Mouse (Mus musculus): ENCODE results near the gene Nucb2.

The Nucb2 gene

DNA sequence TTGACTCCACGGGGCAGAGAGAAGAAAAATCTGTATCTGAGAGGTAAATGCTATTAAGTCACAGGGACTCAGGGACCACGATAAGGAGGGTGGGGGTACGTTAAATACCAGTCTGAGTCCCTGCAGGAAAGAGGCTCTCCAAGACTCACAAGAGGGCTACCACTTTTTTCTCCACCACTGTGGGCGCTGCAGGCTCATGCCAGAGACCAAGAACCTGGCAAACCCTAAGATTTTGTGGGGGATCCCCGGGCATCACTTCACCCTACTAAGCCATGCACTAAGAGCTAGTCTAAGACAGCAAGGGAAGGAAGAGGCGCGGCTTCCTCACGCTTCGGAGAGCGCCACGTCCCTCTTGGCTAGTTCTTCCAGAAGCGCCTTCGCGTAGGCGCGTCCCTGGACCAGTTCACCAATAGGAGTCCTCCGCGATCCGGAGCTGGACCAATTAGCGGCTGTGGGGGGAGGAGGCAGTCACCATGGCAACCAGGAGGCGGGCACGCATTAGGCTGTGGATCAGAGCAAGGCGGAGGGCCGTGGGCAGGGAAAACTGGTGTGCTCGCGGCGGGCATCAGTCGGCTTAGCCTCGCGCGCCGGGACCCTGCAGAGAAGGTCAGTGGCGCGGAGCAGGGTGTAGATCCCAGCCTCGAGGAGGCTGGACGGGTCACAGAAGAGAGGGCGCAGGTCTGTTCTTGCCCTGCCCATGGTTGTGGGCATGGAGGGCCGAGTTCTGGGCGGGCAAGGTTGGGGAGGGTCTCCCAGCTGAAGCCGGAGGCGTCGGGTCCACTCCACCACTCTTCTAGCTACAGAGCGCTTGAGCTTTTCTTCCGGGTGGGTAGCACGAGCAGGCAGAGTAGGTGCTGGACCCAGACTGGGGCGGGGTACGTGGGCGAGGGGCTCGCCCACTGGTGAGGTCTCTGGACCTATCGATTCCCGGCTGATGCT, at the start of gene Nucb2:
TSS of gene Nucb2 (plus strand) at position 491 of the 939 bp plus-strand sequence.
- DNase-seq, result peak; percentile 99 to 100

DNA sequence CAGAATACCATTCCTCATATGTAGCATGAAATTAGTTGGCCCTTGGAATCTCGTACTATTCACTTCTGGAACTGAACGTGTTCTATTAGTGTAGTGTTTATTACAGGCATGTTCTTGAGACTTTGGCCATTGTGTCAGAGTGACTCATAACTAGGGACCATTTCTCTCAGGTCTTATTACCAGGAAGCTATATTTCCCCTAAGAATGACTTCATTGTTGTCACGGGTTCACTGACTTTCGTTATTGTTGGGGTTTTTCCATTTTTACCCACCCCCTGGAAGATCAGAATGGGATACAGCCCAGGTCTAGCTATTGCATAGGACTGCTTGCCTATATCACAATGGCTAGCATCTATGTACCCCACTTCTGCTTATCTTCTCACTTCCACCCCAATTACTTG, 47.2 kb upstream of the Nucb2 start:
- DNase-seq, result no peak

GRCm38 (mm10) chr7:116457391-116457790, 46.8 kb upstream of the Nucb2 start:
- DNase-seq, result no peak

DNA sequence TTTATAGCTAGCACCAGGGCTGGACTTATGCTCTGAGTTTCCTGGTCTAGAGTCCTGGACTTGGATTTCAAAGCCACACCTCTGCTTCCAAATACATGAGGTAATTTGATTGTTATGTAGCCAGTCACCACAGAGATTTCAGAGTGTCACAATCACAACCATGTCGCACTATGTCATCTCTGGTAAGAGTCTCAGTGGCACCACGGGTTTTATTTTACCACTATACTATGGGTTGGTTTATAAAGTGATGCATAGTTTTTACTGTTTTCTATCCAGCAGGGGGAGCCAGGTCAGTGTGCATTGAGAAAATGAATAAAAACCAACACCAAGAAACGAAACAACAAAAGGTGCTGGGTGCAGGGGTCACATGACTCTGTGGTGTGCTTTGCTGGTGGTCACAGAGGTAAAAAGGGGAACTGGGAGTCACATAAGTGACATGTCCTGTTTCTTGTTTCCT, 45.2 kb upstream of the Nucb2 start:
- peak; percentile 48 to 54 for DNase-seq

- no peak for DNase-seq
Observed at GRCm38 (mm10) chr7:116462114-116462513, 42.1 kb upstream of the Nucb2 start.

GRCm38 (mm10) chr7:116475836-116476235, 28.3 kb upstream of the Nucb2 start:
- DNase-seq, result no peak

DNA sequence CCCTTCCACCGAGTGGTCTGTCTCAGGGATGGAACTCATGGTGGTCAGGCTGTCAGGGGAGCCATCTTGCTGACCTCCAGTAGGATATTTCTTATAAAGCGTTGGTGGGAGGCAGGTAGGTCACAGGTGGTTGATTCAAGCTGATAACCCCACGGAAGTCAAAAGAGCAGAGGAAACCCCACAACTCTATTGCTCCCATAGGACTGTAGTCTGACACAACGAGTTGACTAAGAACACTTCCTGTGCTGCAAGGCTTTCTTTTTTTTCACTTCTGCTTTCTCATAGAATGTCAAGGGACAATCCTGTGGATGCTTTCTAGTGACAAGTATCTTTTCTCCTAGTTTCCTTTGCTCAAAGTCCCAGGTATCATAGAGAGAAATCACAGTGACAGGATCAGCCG, 27.9 kb upstream of the Nucb2 start:
- no peak for DNase-seq

DNA sequence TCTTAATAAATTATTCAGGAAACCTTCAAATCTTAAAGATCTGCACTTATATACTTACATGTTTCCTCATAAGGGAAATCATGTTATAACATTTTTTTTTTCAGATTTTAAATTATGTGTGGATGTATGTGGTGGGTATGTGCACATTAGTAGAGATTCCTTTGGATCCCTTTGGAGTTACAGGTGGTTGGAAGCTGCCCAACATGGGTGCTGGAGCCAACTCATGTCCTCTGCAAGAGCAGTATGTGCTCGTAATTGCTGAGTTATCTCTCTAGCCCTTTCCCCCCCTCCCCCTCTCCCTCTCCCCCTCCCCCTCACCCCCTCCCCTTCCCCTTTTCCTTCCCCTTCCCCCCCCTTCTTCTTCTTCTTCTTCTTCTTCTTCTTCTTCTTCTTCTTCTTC, 21.1 kb upstream of the Nucb2 start:
- no peak for DNase-seq

- DNase-seq, result no peak
Observed at GRCm38 (mm10) chr7:116483782-116484181, 20.4 kb upstream of the Nucb2 start.

DNA sequence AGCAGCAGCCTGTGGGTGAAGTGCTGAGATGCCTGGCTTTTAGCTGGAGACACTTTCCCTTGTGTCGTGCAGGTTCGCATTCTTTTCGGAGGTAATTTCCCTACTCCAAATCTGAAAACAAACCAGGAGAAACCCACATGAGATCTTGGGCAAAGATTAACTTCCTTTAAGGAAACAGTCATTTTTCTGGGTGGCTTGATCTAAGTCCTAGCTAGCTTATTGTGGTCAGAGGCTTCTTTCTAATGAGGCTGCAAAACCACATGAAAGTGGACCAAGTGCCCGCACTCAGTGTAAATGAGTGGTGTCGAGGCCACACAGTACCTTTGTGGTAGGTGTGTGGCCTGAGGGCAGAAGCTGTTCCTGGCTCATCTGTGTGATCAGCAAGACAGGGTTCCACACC, 20.0 kb upstream of the Nucb2 start:
- peak in 1 of 2 experiments; percentile 0 for DNase-seq

DNA sequence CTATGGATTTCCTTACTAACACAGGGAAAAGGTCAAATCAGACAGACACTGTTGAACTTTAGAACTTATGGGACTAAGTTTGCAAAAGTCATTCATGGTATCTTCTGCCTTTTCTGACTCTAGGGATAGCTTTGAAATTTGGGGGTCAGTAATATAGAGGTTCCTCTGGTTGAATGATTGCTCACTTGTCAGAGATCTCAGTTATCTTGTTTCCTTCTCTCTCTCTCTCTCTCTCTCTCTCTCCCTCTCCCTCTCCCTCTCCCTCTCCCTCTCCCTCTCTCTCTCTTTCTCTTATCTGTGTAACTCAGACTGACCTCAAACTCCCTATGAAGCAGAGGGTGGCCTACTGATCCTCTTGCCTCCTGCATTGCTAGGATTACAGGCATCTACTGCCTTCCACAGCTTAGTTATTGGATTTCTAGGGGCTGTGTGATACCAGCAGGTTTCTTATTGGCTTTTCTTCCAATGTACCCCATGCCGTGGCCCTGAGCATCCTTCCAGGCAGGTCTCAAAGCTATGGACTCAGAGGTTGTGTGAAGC, 19.0 kb upstream of the Nucb2 start:
- no peak for DNase-seq

DNA sequence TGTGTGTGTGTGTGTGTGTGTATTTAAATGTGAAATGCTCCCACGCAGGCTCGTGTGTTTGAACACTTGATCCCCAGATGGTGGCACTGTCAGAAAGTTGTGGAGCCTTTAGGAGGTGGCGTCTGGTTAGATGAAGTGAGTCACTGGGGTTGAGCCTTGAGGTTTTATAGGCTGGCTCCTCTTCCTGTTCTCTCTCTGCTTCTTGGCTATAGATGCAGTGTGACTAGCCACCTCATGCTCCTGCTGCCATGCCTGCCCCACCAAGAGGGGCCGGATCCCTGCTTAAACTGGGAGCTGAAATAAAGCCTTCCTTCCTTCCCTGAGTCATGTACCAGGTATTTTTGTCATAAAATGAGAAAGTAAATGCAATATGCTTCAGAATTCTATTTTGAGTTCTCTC, 13.1 kb upstream of the Nucb2 start:
- DNase-seq, result no peak

DNA sequence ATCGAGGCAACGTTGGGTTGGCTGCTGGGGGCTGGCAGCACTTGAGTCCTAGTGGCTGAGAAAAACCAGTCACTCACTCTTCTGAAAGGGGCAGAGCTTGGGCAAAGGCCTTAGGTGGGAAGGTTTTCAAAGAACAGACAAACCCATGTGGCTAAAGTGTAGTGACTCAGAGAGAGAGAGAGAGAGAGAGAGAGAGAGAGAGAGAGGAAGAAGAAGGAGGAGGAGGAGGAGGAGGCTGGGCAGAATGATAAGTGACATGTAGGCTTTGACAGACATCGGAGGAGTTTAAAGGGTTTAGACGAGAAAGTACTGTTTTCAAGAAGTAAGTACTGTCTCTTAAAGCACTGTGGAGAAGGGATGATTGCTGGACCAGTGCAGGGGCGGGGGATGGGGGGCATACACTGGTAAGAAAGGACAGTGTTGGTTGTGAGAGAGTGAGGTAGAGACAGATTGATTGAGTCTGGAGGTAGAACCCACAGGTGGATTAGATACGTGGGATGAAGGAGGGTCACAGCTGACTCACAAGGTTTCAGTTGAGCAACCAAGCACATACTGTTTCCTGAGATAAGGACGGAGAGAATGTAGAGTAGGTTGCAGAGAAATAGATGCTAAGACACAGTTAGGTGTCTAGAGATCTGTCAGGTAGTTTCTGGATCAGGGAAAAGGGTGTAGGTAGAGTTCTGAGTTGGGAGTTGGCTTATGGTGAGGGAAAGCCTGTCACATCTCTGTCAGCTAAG, 10.7 kb upstream of the Nucb2 start:
- DNase-seq, result no peak

DNA sequence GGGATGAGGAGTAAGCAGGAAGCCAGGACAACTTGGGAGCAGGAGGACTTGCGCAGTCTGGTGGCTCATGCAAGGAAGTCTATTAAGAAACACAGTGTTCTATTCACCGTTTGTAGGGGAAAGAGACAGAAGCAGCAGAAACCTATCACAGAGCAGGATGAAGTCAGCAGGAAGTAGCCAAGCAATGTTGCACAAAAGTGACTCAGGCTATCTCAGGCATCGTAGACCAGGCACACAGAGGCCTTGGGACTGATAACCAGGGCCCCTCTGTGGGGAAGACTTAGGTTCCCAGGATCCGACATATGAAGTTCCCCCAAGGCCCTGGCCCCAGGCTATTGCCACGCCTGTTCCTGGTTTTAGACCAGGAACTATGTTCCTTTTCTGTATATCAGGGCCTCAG, 9.6 kb upstream of the Nucb2 start:
- DNase-seq, result no peak

- DNase-seq, result no peak
Observed at GRCm38 (mm10) chr7:116496760-116497159, 7.4 kb upstream of the Nucb2 start.

GRCm38 (mm10) chr7:116504818-116505170, 625 bp downstream of the Nucb2 start:
- no peak for DNase-seq

DNA sequence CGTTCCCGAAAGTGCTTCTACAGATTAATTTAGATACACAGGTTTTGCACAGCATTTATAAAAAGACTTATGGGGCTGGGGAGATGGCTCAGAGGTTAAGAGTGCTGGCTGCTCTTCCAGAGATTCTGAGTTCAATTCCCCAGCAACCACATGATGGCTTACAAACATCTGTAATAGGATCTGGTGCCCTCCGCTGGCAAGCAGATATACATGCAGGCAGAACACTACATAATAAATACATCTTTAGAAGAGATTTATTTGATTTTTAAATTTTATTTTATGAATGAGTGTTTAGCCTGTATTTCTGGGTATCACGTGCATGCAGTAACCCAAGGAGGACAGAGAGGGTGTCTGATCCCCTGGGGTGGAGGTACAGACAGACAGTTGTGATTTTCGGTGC, 9.9 kb downstream of the Nucb2 start:
- peak in 1 of 2 experiments; percentile 61 for DNase-seq

DNA sequence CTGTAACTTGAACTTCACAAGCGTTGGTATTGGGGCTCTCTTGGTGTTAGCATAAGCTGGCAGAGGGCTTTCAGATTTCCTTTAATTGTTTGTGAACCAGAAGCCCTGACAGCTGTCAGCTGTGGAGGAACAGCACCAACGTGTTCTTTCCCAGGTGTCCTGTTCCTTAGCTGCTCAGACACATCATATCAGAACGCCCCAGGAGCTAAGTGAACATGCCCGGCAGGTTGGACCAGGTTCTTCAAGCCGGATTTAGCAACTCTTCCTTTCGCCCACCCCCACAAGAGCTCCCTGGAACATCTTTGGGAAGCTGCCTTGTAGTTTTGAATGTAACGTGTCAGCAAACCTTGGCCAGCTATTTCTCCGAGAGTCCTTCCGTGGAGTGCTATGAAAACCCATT, 10.4 kb downstream of the Nucb2 start:
- DNase-seq, result no peak

DNA sequence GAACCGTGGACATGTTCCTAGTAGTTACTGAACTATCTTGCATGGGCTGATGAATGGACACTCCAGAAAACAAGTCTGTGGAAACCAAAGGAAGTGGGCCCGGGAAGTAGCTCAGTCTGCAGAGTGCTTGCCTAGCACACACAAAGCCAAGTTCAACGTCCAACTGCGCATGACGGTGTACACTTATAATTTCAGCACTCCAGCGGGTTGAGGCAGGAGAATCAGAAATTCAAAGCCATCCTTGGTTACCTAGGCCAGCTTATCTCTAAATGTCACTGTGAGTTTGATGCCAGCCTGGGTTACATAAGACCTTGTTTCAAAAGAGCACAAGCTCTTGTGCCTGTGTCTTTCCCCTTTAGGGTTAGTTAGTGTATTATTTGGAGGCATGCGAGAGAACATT, 10.9 kb downstream of the Nucb2 start:
- no peak for DNase-seq

DNA sequence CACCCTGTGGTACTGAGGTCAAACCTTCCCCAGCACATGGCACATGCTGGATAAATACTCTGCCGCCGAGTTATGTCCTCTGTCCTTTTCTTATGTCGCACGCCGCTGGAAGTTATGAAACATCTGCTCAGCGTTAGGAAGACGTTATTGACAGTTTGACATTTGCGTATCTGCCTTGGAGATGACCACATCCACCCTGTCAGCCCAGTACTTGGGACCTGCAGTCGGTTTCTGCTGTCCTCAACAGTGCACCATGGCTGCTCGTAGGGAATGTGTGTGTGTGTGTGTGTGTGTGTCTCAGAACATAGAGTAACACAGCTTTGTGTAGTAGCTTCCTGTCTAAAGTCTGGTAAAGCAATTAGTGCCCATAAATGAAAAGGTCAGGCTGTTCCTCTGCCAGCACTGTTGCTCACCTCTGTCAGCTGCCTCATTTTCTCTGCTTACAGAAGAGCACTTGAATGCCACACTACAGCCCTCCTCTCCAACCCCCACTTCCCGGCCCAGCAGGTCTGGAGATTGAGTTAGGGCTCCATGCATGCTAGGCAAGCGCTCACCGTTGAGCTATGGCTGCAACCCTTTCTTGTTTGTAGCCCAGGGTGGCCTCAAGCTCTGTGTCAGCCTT, 11.5 kb downstream of the Nucb2 start:
- no peak for DNase-seq

DNA sequence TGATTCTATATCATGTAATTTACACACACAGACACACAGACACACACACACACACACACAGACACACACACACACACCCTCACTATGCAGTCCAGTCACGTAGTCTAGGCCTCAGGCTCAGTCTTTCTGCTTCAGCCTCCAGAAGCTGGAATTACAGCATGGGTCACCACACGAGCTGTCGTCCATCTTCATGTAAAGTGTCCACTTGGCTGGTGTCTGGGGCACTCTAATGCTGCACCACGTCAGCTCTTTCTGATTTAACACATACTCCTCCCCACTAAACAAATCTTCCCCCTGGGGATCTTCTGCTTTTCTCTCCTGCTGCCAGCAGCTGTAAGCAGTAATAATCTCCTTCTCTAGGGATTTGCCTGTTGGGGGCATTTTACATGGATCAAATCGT, 13.1 kb downstream of the Nucb2 start:
- no peak for DNase-seq

GRCm38 (mm10) chr7:116518155-116518554, 14.0 kb downstream of the Nucb2 start:
- no peak for DNase-seq

DNA sequence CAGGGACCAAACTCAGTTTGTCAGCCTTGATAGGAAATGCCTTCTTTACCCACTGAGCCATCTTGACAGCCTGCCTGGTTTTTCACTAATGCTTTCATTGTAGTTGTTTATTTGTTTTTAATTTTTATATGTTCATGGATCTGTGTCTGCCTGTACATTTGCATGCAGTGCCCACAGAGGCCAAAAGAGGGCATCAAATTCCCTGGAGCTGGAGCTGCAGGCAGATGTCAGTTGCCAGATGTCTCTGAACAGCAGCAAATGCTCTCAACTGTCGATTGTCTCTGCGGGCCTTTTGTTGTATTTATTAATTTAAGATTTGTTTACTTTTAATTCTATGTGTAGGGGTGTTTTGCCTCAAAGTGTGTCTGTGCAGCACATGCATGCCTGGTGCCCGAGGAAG, 15.6 kb downstream of the Nucb2 start:
- peak in 1 of 2 experiments; percentile 65 for DNase-seq
